Mouse (Mus musculus) E14TG2a.4 (cell line): ENCODE results near the gene Kansl1.

Source experiments
- CTCF ChIP-seq: conservative IDR thresholded peaks from 2 replicates; pipeline ENCODE4 v1.5.1; 2014; ENCODE audit warnings: low read length
- NANOG ChIP-seq: IDR thresholded peaks from 2 replicates; pipeline ENCODE4 v1.6.1; 2014; ENCODE audit warnings: borderline replicate concordance, low read length, mixed read lengths

DNA sequence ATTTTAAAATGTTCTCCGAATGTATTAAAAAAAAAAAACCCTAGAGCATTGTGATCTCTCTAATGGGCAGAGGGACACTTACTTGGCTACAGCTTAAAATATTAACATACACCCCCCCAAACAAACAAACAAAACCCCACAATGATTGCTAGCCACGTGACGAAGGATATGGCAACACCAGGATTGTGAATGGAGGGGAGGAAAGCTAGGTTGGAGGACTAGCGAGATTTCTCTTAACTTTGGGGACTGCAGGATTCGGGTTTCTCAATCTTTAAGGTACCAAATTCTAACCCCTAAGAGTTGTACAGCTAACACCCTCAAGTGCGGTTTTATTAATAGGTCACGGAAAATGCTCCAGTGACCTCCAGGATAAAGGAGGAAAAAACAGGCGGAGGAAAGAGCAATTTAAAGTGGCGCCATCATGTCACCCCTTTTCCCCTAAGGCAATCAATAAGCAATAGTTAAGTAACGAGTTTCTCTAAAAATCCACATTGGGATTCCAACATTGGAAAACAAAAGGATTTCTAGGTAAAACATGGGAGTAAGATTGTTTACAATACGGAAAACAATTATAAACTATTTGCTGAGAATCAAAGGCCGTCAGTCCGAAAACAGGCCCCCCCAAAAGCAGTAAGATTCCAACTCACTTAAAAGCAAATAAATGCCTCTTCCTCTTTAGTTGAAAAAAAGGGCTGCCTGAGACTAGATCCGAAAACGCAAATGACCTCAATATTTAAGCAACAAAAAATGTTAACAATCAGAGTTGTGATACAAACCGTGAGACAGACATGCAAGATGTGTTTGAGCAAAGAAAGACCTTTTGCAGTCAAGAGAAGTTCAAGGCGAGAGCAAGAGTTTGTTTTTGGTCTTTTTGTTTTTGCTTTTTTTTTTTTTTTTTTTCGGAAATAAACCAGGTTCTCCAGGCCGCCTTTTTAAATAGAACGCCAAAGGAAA is 27.9 kb downstream of the Kansl1 start:
- TF ChIP-seq CTCF (no peak), NANOG (no peak)
